Mouse (Mus musculus): ENCODE measurements around the gene Rad54l. TPM values are rescaled to one million over a fixed set of nuclear protein-coding genes. Genes with fewer than 3 reads are reported as not detected.

The Rad54l gene
- polyA plus RNA-seq, 1 experiment, result 11.5 TPM

GRCm38 (mm10) chr4:116157882-116158281, 34.4 kb upstream of the Rad54l start:
- Histone ChIP-seq H3K79me3 (ENCODE audit: low read depth) (peaks cover 4% of the 10 kb centered on the region), H3K27me3 (ENCODE audit: control insufficient read depth, insufficient read depth, insufficient read length) (no peaks in the 10 kb centered on the region), H3K79me2 (ENCODE audit: control insufficient read depth, insufficient read depth) (peaks cover 11% of the 10 kb centered on the region), H3K4me3 (ENCODE audit: insufficient read depth, poor library complexity, severe bottlenecking) (no peak overlapping the region), H3K36me3 (ENCODE audit: control insufficient read depth, insufficient read depth) (peaks cover 90% of the 10 kb centered on the region), H3ac (ENCODE audit: control insufficient read depth, insufficient read length, low read depth) (no peak overlapping the region)
- TF ChIP-seq MYOG (IDR thresholded peaks at IDR 0.05; ENCODE audit: control insufficient read depth, extremely low read depth, insufficient read length), result no peak
- TF ChIP-seq USF1 (IDR thresholded peaks at IDR 0.05; ENCODE audit: low read depth), result no peak
- no peak for TF ChIP-seq MYOD1 (IDR thresholded peaks at IDR 0.05; ENCODE audit: control insufficient read depth, insufficient read length, low read depth)
- TF ChIP-seq MAX (IDR thresholded peaks at IDR 0.05), result no peak
- TF ChIP-seq CEBPB (IDR thresholded peaks at IDR 0.05; ENCODE audit: low read depth), result no peak
- TF ChIP-seq CTCF (IDR thresholded peaks at IDR 0.05; ENCODE audit: control insufficient read depth, insufficient read depth, insufficient read length), result no peak
- TF ChIP-seq FOSL1 (IDR thresholded peaks at IDR 0.05; ENCODE audit: insufficient read depth, low read length, poor library complexity, severe bottlenecking), result no peak

GRCm38 (mm10) chr4:116152702-116153101, 29.2 kb upstream of the Rad54l start:
- peaks cover 36% of the 10 kb centered on the region for H3K79me2 ChIP-seq (ENCODE audit: control insufficient read depth, insufficient read depth)
- TF ChIP-seq CTCF (IDR thresholded peaks at IDR 0.05; ENCODE audit: control insufficient read depth, insufficient read depth, insufficient read length), result no peak
- TF ChIP-seq CEBPB (IDR thresholded peaks at IDR 0.05; ENCODE audit: low read depth), result no peak
- TF ChIP-seq USF1 (IDR thresholded peaks at IDR 0.05; ENCODE audit: low read depth), result no peak
- TF ChIP-seq FOSL1 (IDR thresholded peaks at IDR 0.05; ENCODE audit: insufficient read depth, low read length, poor library complexity, severe bottlenecking), result no peak
- TF ChIP-seq MYOD1 (IDR thresholded peaks at IDR 0.05; ENCODE audit: control insufficient read depth, insufficient read length, low read depth), result no peak
- H3K36me3 ChIP-seq (ENCODE audit: control insufficient read depth, insufficient read depth), result peaks cover 57% of the 10 kb centered on the region
- peaks cover 13% of the 10 kb centered on the region for H3K79me3 ChIP-seq (ENCODE audit: low read depth)
- H3K27me3 ChIP-seq (ENCODE audit: control insufficient read depth, insufficient read depth, insufficient read length), result no peaks in the 10 kb centered on the region
- H3ac ChIP-seq (ENCODE audit: control insufficient read depth, insufficient read length, low read depth), result no peak overlapping the region
- no peak overlapping the region for H3K4me3 ChIP-seq (ENCODE audit: insufficient read depth, poor library complexity, severe bottlenecking)

- peak within 1 kb of the TSS; percentile 57 for H3K4me3 ChIP-seq (ENCODE audit: insufficient read depth, poor library complexity, severe bottlenecking)
- H3K27me3 ChIP-seq (ENCODE audit: control insufficient read depth, insufficient read depth, insufficient read length), result no peaks in the 10 kb centered on the region
- H3K79me2 ChIP-seq (ENCODE audit: control insufficient read depth, insufficient read depth), result peaks cover 36% of the 10 kb centered on the region
- H3K79me3 ChIP-seq (ENCODE audit: low read depth), result peaks cover 13% of the 10 kb centered on the region
- H3ac ChIP-seq (ENCODE audit: control insufficient read depth, insufficient read length, low read depth), result peak within 1 kb of the TSS; percentile 99
- TF ChIP-seq CTCF (IDR thresholded peaks at IDR 0.05; ENCODE audit: control insufficient read depth, insufficient read depth, insufficient read length) (no peak), MAX (IDR thresholded peaks at IDR 0.05) (no peak), FOSL1 (IDR thresholded peaks at IDR 0.05; ENCODE audit: insufficient read depth, low read length, poor library complexity, severe bottlenecking) (no peak), CEBPB (IDR thresholded peaks at IDR 0.05; ENCODE audit: low read depth) (no peak), MYOG (IDR thresholded peaks at IDR 0.05; ENCODE audit: control insufficient read depth, extremely low read depth, insufficient read length) (no peak), MYOD1 (IDR thresholded peaks at IDR 0.05; ENCODE audit: control insufficient read depth, insufficient read length, low read depth) (no peak), USF1 (IDR thresholded peaks at IDR 0.05; ENCODE audit: low read depth) (no peak)
- H3K36me3 ChIP-seq (ENCODE audit: control insufficient read depth, insufficient read depth), result peaks cover 43% of the 10 kb centered on the region
These were observed 27.7 kb upstream of the Rad54l start, which contains the start of gene Lurap1 for GRCm38 (mm10) chr4:116151238-116151637. Lurap1 (minus strand) TSS chr4:116151338.

GRCm38 (mm10) chr4:116150862-116151221, 27.4 kb upstream of the Rad54l start:
- peaks cover 13% of the 10 kb centered on the region for H3K79me3 ChIP-seq (ENCODE audit: low read depth)
- no peak for TF ChIP-seq FOSL1 (IDR thresholded peaks at IDR 0.05; ENCODE audit: insufficient read depth, low read length, poor library complexity, severe bottlenecking)
- H3K36me3 ChIP-seq (ENCODE audit: control insufficient read depth, insufficient read depth), result peaks cover 39% of the 10 kb centered on the region
- H3K27me3 ChIP-seq (ENCODE audit: control insufficient read depth, insufficient read depth, insufficient read length), result no peaks in the 10 kb centered on the region
- H3ac ChIP-seq (ENCODE audit: control insufficient read depth, insufficient read length, low read depth), result peak overlapping the region; percentile 89
- H3K79me2 ChIP-seq (ENCODE audit: control insufficient read depth, insufficient read depth), result peaks cover 36% of the 10 kb centered on the region
- H3K4me3 ChIP-seq (ENCODE audit: insufficient read depth, poor library complexity, severe bottlenecking), result peak overlapping the region; percentile 57

- peak overlapping the region; percentile 99 for H3ac ChIP-seq (ENCODE audit: control insufficient read depth, insufficient read length, low read depth)
- peaks cover 13% of the 10 kb centered on the region for H3K79me3 ChIP-seq (ENCODE audit: low read depth)
- H3K36me3 ChIP-seq (ENCODE audit: control insufficient read depth, insufficient read depth), result peaks cover 33% of the 10 kb centered on the region
- H3K79me2 ChIP-seq (ENCODE audit: control insufficient read depth, insufficient read depth), result peaks cover 36% of the 10 kb centered on the region
- peak; percentile 65 for TF ChIP-seq MAX (IDR thresholded peaks at IDR 0.05)
- TF ChIP-seq FOSL1 (IDR thresholded peaks at IDR 0.05; ENCODE audit: insufficient read depth, low read length, poor library complexity, severe bottlenecking), result no peak
- no peaks in the 10 kb centered on the region for H3K27me3 ChIP-seq (ENCODE audit: control insufficient read depth, insufficient read depth, insufficient read length)
- peak overlapping the region; percentile 57 for H3K4me3 ChIP-seq (ENCODE audit: insufficient read depth, poor library complexity, severe bottlenecking)
These were observed 26.8 kb upstream of the Rad54l start for GRCm38 (mm10) chr4:116150156-116150861.

- peak overlapping the region; percentile 57 for H3K4me3 ChIP-seq (ENCODE audit: insufficient read depth, poor library complexity, severe bottlenecking)
- H3ac ChIP-seq (ENCODE audit: control insufficient read depth, insufficient read length, low read depth), result peak overlapping the region; percentile 99
- H3K79me2 ChIP-seq (ENCODE audit: control insufficient read depth, insufficient read depth), result peaks cover 36% of the 10 kb centered on the region
- H3K36me3 ChIP-seq (ENCODE audit: control insufficient read depth, insufficient read depth), result peaks cover 29% of the 10 kb centered on the region
- TF ChIP-seq CEBPB (IDR thresholded peaks at IDR 0.05; ENCODE audit: low read depth) (no peak), MAX (IDR thresholded peaks at IDR 0.05) (no peak), USF1 (IDR thresholded peaks at IDR 0.05; ENCODE audit: low read depth) (no peak), CTCF (IDR thresholded peaks at IDR 0.05; ENCODE audit: control insufficient read depth, insufficient read depth, insufficient read length) (no peak), FOSL1 (IDR thresholded peaks at IDR 0.05; ENCODE audit: insufficient read depth, low read length, poor library complexity, severe bottlenecking) (no peak), MYOD1 (IDR thresholded peaks at IDR 0.05; ENCODE audit: control insufficient read depth, insufficient read length, low read depth) (no peak), MYOG (IDR thresholded peaks at IDR 0.05; ENCODE audit: control insufficient read depth, extremely low read depth, insufficient read length) (no peak)
- H3K27me3 ChIP-seq (ENCODE audit: control insufficient read depth, insufficient read depth, insufficient read length), result no peaks in the 10 kb centered on the region
- peaks cover 13% of the 10 kb centered on the region for H3K79me3 ChIP-seq (ENCODE audit: low read depth)
These were observed 26.3 kb upstream of the Rad54l start for GRCm38 (mm10) chr4:116149812-116150155.
